Mouse (Mus musculus): ENCODE results near the gene Vmn1r170. TPM values are rescaled to one million over a fixed set of nuclear protein-coding genes. Genes with fewer than 3 reads are reported as not detected.
"Not testable (repeated sequence)": the region's sequence is repeated elsewhere in the genome, so short reads cannot be mapped to it uniquely, and the experiment has no call there.

Vmn1r170 gene
- polyA plus RNA-seq (2015; fragmentation: Nextera tagmentation; extraction: Ambion mirVana): not detected in 2 replicates

DNA sequence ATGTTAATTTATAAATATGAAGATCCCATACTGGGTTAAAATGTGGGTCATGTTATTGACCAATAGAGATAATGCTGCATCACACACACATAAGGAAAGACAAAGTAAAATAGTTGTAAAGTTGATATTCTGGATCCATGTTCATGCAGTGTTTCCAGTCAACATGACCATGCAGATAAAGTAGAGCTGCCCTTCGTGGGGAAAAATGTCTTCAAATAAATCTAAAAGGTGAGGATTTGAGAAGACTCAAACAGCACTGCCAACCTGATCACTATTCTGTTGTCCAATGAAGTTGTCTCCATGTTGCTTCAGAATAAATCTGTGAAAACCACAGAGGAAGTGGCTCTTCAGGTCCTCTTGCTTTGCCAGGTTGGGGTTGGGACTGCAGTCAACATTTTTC lies at the start of gene Vmn1r170:
TSS of gene Vmn1r170 (plus strand) at position 301 of the 400 bp plus-strand sequence.
- not testable (repeated sequence) for H3K4me3 ChIP-seq

DNA sequence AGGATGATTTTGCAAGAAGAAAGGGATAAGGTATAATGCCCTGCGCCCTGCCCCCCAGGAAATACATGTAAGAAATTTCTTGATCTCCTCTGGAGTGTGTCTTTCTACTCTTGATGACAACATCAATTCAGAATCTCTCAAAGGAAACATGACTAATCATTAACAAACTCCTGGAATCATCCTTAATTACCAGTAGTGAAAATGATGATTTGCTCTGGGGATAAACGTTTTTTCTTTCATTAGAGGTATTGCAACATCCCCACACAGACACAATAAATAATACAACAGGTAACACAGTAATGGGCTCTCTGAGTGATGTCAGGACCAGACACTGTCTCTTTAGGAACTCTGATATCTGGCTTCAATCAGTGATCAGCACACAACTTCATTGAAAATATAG lies 30.7 kb upstream of the Vmn1r170 start, which contains the start of gene Vmn1r169:
TSS of gene Vmn1r169 (plus strand) at position 301 of the 400 bp plus-strand sequence.
- H3K4me2 ChIP-seq; H3K4me1 ChIP-seq (replicated peaks); H3K27ac ChIP-seq (replicated peaks); H3K27me3 ChIP-seq; H3K9ac ChIP-seq; H3K4me3 ChIP-seq; ATAC-seq (ENCODE audit: low read depth); H3K36me3 ChIP-seq: not testable (repeated sequence)
- peaks cover 23% of the 10 kb centered on the region; the same call in 1 of the 2 replicates for H3K9me3 ChIP-seq
- WGBS: 78% methylated on average over 1 of the region's 2 CpGs

More for the DNA sequence above, at the start of gene Vmn1r170:
- H3K27me3 ChIP-seq; ATAC-seq (ENCODE audit: low read depth); H3K4me1 ChIP-seq (replicated peaks); H3K9ac ChIP-seq; H3K36me3 ChIP-seq; H3K4me2 ChIP-seq; H3K27ac ChIP-seq (replicated peaks): not testable (repeated sequence)
- WGBS: 34% methylated on average over 1 of the region's 1 CpGs
- H3K9me3 ChIP-seq: peaks cover 18% of the 10 kb centered on the region; the same call in 1 of the 2 replicates

DNA sequence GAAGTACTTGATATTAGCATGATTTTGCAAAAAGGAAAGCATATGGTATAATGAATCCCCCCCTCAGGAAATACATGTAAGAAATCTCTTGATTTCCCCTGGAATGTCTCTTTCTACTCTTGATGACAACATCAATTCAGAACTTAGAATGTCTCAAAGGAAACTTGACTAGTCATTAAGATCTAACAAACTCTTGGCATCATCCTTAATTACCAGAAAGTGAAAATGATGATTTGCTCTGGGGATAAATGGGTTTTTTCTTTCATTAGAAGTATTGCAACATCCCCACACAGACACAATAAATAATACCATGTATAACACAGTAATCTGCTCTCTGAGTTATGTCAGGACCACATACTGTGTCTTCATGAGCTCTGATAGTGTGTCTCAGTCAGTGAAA lies 24.4 kb downstream of the Vmn1r170 start, which contains the start of gene Vmn1r171:
TSS of gene Vmn1r171 (plus strand) at position 301 of the 400 bp plus-strand sequence.
- peaks cover 35% of the 10 kb centered on the region for H3K9me3 ChIP-seq
- H3K4me2 ChIP-seq: no peak within 1 kb of the TSS
- no peaks in the 10 kb centered on the region for H3K27me3 ChIP-seq
- no peaks in the 10 kb centered on the region for H3K36me3 ChIP-seq
- no peak within 1 kb of the TSS for H3K9ac ChIP-seq
- H3K4me3 ChIP-seq: no peak within 1 kb of the TSS
- no peak for ATAC-seq (ENCODE audit: low read depth)
- H3K4me1 ChIP-seq (replicated peaks): no peaks in the 10 kb centered on the region
- H3K27ac ChIP-seq (replicated peaks): no peak within 1 kb of the TSS

Other genes with a start within 250 kb of the Vmn1r170 start
- not detected in 2 replicates for gene Nlrp5, start 220.3 kb upstream of the Vmn1r170 start, polyA plus RNA-seq (2015; fragmentation: Nextera tagmentation; extraction: Ambion mirVana)
- not detected in 2 replicates for gene Vmn1r167, start 99.0 kb upstream of the Vmn1r170 start, polyA plus RNA-seq (2015; fragmentation: Nextera tagmentation; extraction: Ambion mirVana)
- not detected in 2 replicates for gene Vmn1r168, start 66.4 kb upstream of the Vmn1r170 start, polyA plus RNA-seq (2015; fragmentation: Nextera tagmentation; extraction: Ambion mirVana)
- not detected in 2 replicates for gene Vmn1r169, start 30.6 kb upstream of the Vmn1r170 start, polyA plus RNA-seq (2015; fragmentation: Nextera tagmentation; extraction: Ambion mirVana)
- not detected in 2 replicates for gene Vmn1r171, start 24.5 kb downstream of the Vmn1r170 start, polyA plus RNA-seq (2015; fragmentation: Nextera tagmentation; extraction: Ambion mirVana)
- gene Vmn1r172, start 52.1 kb downstream of the Vmn1r170 start, polyA plus RNA-seq (2015; fragmentation: Nextera tagmentation; extraction: Ambion mirVana): not detected in 2 replicates
- gene Vmn1r173, start 94.5 kb downstream of the Vmn1r170 start, polyA plus RNA-seq (2015; fragmentation: Nextera tagmentation; extraction: Ambion mirVana): not detected in 2 replicates
- not detected in 2 replicates for gene Vmn1r174, start 146.1 kb downstream of the Vmn1r170 start, polyA plus RNA-seq (2015; fragmentation: Nextera tagmentation; extraction: Ambion mirVana)
- gene Vmn1r175, start 204.5 kb downstream of the Vmn1r170 start, polyA plus RNA-seq (2015; fragmentation: Nextera tagmentation; extraction: Ambion mirVana): not detected in 2 replicates
- gene Vmn1r176, start 231.2 kb downstream of the Vmn1r170 start, polyA plus RNA-seq (2015; fragmentation: Nextera tagmentation; extraction: Ambion mirVana): not detected in 2 replicates

Measured in neural tube, embryonic 13.5 days (tissue).